Mouse (Mus musculus) heart, embryonic 13.5 days (tissue): Measurements from ENCODE around the gene Slc35d1. TPM values are rescaled to one million over a fixed set of nuclear protein-coding genes. Genes with fewer than 3 reads are reported as not detected.

Source experiments
- ATAC-seq: fragments of 200-750 bp; cut with Nextera tagmentation; 2 replicates; pipeline ENCODE4 v1.8.0; 2017; ENCODE audit warnings: moderate TSS enrichment; ENCODE audit not compliant: insufficient number of reproducible peaks, low FRiP score, low TSS enrichment; ENCODE audit errors: extremely low read depth
- H3K27ac ChIP-seq: fragments of 300-500 bp; sonication (generic); replicated peaks from 2 replicates; pipeline ENCODE4 v1.5.1; 2015; ENCODE audit warnings: moderate library complexity, mild to moderate bottlenecking, inconsistent platforms
- H3K27me3 ChIP-seq: fragments of 300-500 bp; sonication (generic); replicated peaks from 2 replicates; pipeline ENCODE4 v1.6.1; 2015; ENCODE audit warnings: mild to moderate bottlenecking, inconsistent platforms
- H3K36me3 ChIP-seq: fragments of 300-500 bp; sonication (generic); 2 replicates; pipeline ENCODE4 v1.6.1; 2015; ENCODE audit warnings: mild to moderate bottlenecking, inconsistent platforms
- H3K4me1 ChIP-seq: fragments of 300-500 bp; sonication (generic); 2 replicates; pipeline ENCODE4 v1.6.1; 2015; ENCODE audit warnings: inconsistent platforms
- H3K4me2 ChIP-seq: fragments of 300-500 bp; sonication (generic); 2 replicates; pipeline ENCODE4 v1.6.1; 2015; ENCODE audit warnings: inconsistent platforms, mild to moderate bottlenecking, moderate library complexity
- H3K4me3 ChIP-seq: fragments of 300-500 bp; sonication (generic); 2 replicates; pipeline ENCODE4 v1.5.1; 2015; ENCODE audit warnings: moderate library complexity, mild to moderate bottlenecking, inconsistent platforms
- H3K9ac ChIP-seq: fragments of 300-500 bp; sonication (generic); 2 replicates; pipeline ENCODE4 v1.6.1; 2015; ENCODE audit warnings: inconsistent platforms, mild to moderate bottlenecking, moderate library complexity
- H3K9me3 ChIP-seq: fragments of 300-500 bp; sonication (generic); 2 replicates; pipeline ENCODE4 v1.6.1; 2016; ENCODE audit warnings: inconsistent platforms
- WGBS: fragments of 180-500 bp; shearing (Covaris S2); methylation state at CpG from one replicate; pipeline ENCODE4 v1.1.7; 2015; ENCODE audit warnings: mixed read lengths; 5-methylcytosine and 5-hydroxymethylcytosine counted together
- polyA plus RNA-seq: library from polyadenylated mRNA; unstranded; fragments of >200 nt; fragmentation: Nextera tagmentation; extraction: Ambion mirVana; gene quantifications from 2 replicates; pipeline ENCODE4 v1.2.1, GENCODE M21; 2015

Slc35d1 gene
- polyA plus RNA-seq, 1 experiment from 2014 or later, result 5.3 TPM

- Histone ChIP-seq H3K9me3 (no peaks in the 10 kb centered on the region), H3K36me3 (peaks cover 10% of the 10 kb centered on the region), H3K27me3 (no peaks in the 10 kb centered on the region), H3K9ac (no peak overlapping the region), H3K4me3 (no peak overlapping the region), H3K4me2 (no peak overlapping the region), H3K4me1 (peaks cover 22% of the 10 kb centered on the region), H3K27ac (no peak overlapping the region)
- WGBS, result 75% methylated on average over 4 of the region's 4 CpGs
- ATAC-seq, result no peak
Measured at GRCm38 (mm10) chr4:103126533-103126932, 88.4 kb downstream of the Slc35d1 start.

- ATAC-seq, result no peak
- Histone ChIP-seq H3K4me3 (no peak overlapping the region), H3K36me3 (peaks cover 4% of the 10 kb centered on the region; the same call in 1 of the 2 replicates), H3K27me3 (no peaks in the 10 kb centered on the region), H3K27ac (no peak overlapping the region), H3K9ac (no peak overlapping the region), H3K9me3 (no peaks in the 10 kb centered on the region), H3K4me2 (no peak overlapping the region), H3K4me1 (peaks cover 36% of the 10 kb centered on the region)
Measured at GRCm38 (mm10) chr4:103123606-103124005, 91.4 kb downstream of the Slc35d1 start.

- H3K9ac ChIP-seq, result peak overlapping the region; percentile 58
Measured at GRCm38 (mm10) chr4:103123086-103123485, 91.9 kb downstream of the Slc35d1 start.

GRCm38 (mm10) chr4:103120874-103121389 lies 94.0 kb downstream of the Slc35d1 start:
- Histone ChIP-seq H3K9ac (peak overlapping the region; percentile 97), H3K36me3 (peaks cover 15% of the 10 kb centered on the region), H3K9me3 (no peaks in the 10 kb centered on the region), H3K27me3 (no peaks in the 10 kb centered on the region), H3K4me1 (peaks cover 34% of the 10 kb centered on the region), H3K4me3 (peak overlapping the region; percentile 91), H3K27ac (peak overlapping the region; percentile 98; the same call in 1 of the 2 replicates), H3K4me2 (peak overlapping the region; percentile 71)
- WGBS, result 71% methylated on average over 9 of the region's 9 CpGs
- ATAC-seq, result no peak

More at GRCm38 (mm10) chr4:103123086-103123485, 91.9 kb downstream of the Slc35d1 start:
- Histone ChIP-seq H3K36me3 (peaks cover 4% of the 10 kb centered on the region; the same call in 1 of the 2 replicates), H3K4me3 (peak overlapping the region; percentile 6; the same call in 1 of the 2 replicates), H3K9me3 (no peaks in the 10 kb centered on the region), H3K4me1 (peaks cover 38% of the 10 kb centered on the region), H3K27me3 (no peaks in the 10 kb centered on the region), H3K27ac (peak overlapping the region; percentile 15; the same call in 1 of the 2 replicates), H3K4me2 (peak overlapping the region; percentile 39)
- 13% methylated on average over 2 of the region's 2 CpGs for WGBS
- ATAC-seq, result no peak

Other genes starting within 250 kb of the Slc35d1 start
- gene Tctex1d1, start 236.6 kb downstream of the Slc35d1 start, polyA plus RNA-seq, result 0.33 and 0.51 TPM in 2 replicates
- 0.23 TPM in 1 of 2 replicates, not detected in the other for gene Insl5, start 188.3 kb downstream of the Slc35d1 start, polyA plus RNA-seq
- gene Mier1, start 100.8 kb downstream of the Slc35d1 start, polyA plus RNA-seq, result 24.0 and 29.3 TPM in 2 replicates
- 0.83 and 1.4 TPM in 2 replicates for gene Wdr78, start 100.6 kb downstream of the Slc35d1 start, polyA plus RNA-seq
- gene 4921539E11Rik, start 75.7 kb upstream of the Slc35d1 start, polyA plus RNA-seq, result not detected in 2 replicates
- gene Oma1, start 98.6 kb upstream of the Slc35d1 start, polyA plus RNA-seq, result 19.0 and 20.2 TPM in 2 replicates